Mouse (Mus musculus) embryonic fibroblast, embryonic 13.5 days (primary cell): ENCODE measurements around the gene Nup107. TPM values are rescaled to one million over a fixed set of nuclear protein-coding genes. Genes with fewer than 3 reads are reported as not detected.

Experiments used
- H3K27ac ChIP-seq: 2 replicates; pipeline ENCODE4 v1.5.1; 2012; ENCODE audit warnings: low read length, control low read depth, inconsistent platforms; ENCODE audit not compliant: insufficient read depth
- H3K4me1 ChIP-seq: 2 replicates; pipeline ENCODE4 v1.6.1; 2011; ENCODE audit warnings: low read length; ENCODE audit not compliant: control insufficient read depth, insufficient read depth
- H3K4me3 ChIP-seq: 2 replicates; pipeline ENCODE4 v1.5.1; 2011; ENCODE audit warnings: mild to moderate bottlenecking, control low read depth, low read length; ENCODE audit not compliant: insufficient read depth
- CTCF ChIP-seq: IDR thresholded peaks from 2 replicates; pipeline ENCODE4 v1.5.1; 2011; ENCODE audit warnings: mild to moderate bottlenecking, control low read depth, low read length, moderate library complexity, borderline replicate concordance; ENCODE audit not compliant: insufficient read depth
- POLR2A ChIP-seq: IDR thresholded peaks from 2 replicates; pipeline ENCODE4 v1.6.1; 2011; ENCODE audit warnings: low read depth, mild to moderate bottlenecking, control low read depth, low read length, moderate library complexity
- polyA plus RNA-seq: library from polyadenylated mRNA; stranded (reverse); fragments of >200 nt; gene quantifications from 2 replicates; pipeline ENCODE4 v1.2.4, GENCODE M21; 2011; ENCODE audit warnings: low read depth; ENCODE audit not compliant: missing spikeins, insufficient read length

Gene Nup107
- polyA plus RNA-seq, 1 experiment = 70.3 TPM

- peak overlapping the region; percentile 84 for H3K4me3 ChIP-seq
- TF ChIP-seq POLR2A (no peak), CTCF (no peak)
These were observed 1.4 kb downstream of the Nup107 start for GRCm38 (mm10) chr10:117791171-117791470.

DNA sequence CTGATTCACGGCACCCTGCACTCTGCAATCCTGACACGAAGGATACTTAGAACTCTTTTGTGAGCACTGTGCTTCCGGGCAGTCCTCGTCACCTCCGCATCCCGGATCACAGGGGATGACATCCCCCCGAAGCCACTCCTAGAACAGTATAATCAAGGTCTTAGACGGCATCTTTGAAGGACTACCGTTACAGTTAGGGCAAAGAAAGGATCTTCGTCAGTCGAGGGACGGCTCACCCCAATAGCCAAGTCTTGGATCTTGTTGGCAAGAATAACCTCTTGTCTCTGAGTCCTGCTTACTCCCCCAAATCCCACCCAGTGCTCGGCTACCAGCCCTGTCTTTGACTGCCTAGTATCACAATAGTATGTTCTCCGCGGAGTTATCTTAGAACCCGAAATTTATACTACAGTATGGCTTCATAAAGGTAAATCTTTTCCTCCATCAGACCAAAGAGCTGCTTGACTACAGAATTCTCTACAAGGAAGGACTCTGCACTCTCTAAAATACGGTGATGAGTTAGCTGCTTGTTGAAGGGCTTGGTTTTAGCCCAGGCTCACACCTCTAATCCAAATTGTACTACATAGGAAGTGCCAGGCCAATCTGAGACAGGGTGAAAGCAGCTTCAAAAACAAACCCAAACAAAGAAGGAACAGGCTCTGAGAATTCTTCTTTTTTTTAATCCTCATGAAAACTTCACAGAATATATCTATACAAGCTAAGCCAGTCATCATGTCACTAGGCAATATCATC is 1.9 kb downstream of the Nup107 start:
- H3K4me1 ChIP-seq = peaks cover 10% of the 10 kb centered on the region
- no peak for TF ChIP-seq CTCF
- TF ChIP-seq POLR2A = no peak
- H3K27ac ChIP-seq = no peak overlapping the region
- peak overlapping the region; percentile 84 for H3K4me3 ChIP-seq

More at GRCm38 (mm10) chr10:117791171-117791470, 1.4 kb downstream of the Nup107 start:
- H3K27ac ChIP-seq = no peak overlapping the region
- H3K4me1 ChIP-seq = peaks cover 10% of the 10 kb centered on the region

DNA sequence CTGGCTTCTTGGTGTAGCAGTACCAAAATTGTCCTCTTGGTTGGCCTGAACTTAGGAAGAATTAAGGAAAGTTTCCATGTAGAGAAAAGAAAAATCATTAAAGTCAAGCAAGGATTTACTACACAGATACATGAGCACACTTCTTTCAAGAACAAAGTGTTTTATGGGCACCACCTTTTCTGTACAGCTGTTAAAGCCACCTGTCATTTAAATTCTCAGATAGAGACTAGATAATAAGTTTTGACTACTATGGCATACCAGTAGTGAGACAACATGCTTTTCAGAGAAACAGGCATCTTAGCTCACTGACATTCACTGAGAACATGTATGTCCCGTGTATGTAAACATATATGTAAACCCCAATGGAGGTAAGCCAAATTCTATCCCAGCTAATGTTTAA is 2.5 kb downstream of the Nup107 start:
- Histone ChIP-seq H3K4me1 (peaks cover 10% of the 10 kb centered on the region), H3K4me3 (no peak overlapping the region), H3K27ac (no peak overlapping the region)
- TF ChIP-seq CTCF (no peak), POLR2A (no peak)

- Histone ChIP-seq H3K27ac (no peak overlapping the region), H3K4me3 (no peak overlapping the region), H3K4me1 (no peaks in the 10 kb centered on the region)
- TF ChIP-seq CTCF = no peak
- no peak for TF ChIP-seq POLR2A
These were observed 7.9 kb downstream of the Nup107 start for GRCm38 (mm10) chr10:117784646-117785045.

DNA sequence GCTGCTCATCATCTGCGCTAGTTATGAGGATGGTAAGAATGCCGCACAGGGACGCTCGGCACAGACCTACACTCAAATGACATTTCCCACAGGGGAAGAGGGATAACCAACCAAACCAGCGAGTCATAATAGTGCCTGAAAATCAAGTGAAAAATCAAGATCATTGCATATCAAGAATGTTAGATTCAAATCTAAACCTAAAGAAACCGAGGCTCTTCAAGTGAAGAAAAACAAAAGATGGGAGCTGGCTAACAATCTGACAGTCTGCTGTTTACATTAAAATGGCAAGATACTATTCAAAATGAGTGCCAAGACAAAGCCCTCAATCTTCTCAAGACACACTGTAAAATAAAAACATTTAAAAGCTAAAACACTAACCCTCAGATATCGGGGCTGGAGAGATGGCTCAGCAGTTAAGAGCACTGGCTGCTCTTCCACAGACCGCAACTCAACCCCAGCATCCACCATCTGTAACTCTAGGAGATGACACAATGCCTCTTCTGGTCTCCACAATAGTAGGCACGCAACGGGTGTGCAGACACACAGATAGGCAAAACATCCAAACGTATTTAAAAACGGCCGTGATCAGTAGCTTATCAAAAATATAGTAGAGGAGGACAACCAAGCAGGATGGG is 8.6 kb downstream of the Nup107 start:
- Histone ChIP-seq H3K27ac (no peak overlapping the region), H3K4me3 (no peak overlapping the region), H3K4me1 (no peaks in the 10 kb centered on the region)
- TF ChIP-seq POLR2A (no peak), CTCF (no peak)

DNA sequence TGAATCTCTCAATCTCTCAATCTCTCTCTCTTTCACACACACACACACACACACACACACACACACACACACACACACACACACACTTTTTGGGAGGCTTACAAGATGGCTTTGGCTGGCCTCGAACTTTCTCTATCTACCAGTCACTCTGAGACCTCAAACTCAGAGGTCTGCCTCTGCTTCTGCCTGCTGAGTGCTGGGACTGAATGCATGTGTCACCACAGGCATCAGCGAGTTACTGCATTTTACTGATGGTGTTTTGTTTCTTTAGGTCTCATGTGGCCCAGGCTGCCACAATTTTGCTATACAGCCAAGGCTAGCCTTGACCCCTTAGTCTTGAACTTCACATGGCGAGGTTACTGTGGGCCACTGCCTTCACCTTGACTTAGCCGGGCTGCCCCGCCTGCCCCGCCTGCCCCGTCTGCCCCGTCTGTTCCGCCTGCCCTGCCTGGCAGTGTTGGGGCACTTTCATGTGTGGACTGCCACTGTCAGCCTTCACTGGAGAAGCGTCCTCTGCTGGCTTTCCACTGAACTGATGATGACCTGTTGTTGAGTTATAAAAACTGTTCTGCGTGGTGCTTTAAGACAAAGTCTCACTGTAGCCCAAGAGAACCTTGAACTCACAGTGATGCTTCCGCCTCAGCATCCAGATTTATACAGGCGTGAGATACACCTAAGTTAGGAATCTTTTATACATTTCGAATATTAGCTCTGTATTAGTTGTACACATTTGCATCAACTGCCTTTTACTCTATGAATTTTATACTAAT is 9.8 kb downstream of the Nup107 start:
- H3K4me3 ChIP-seq = no peak overlapping the region
- TF ChIP-seq POLR2A (no peak), CTCF (no peak)
- H3K27ac ChIP-seq = no peak overlapping the region
- no peaks in the 10 kb centered on the region for H3K4me1 ChIP-seq

DNA sequence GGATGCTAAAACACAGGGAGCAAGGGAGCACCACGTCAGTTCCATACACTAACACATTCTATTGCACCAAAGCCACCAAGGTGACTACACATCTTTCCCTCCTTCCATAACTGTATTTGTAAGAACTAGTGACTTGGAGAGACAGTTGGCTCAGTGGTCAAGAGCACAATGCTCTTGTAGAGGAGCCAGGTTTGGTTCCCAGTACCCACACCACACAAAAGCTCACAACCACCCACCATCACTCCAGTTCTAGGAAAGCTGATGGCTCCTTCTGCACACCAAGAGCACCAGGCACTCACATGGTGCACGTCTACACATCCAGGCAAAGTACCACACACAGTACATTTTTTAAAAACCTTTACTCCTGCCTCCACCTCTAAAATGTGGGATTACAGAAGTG is 10.4 kb downstream of the Nup107 start:
- no peak for TF ChIP-seq POLR2A
- no peak for TF ChIP-seq CTCF
- no peak overlapping the region for H3K27ac ChIP-seq
- H3K4me1 ChIP-seq = no peaks in the 10 kb centered on the region
- no peak overlapping the region for H3K4me3 ChIP-seq

DNA sequence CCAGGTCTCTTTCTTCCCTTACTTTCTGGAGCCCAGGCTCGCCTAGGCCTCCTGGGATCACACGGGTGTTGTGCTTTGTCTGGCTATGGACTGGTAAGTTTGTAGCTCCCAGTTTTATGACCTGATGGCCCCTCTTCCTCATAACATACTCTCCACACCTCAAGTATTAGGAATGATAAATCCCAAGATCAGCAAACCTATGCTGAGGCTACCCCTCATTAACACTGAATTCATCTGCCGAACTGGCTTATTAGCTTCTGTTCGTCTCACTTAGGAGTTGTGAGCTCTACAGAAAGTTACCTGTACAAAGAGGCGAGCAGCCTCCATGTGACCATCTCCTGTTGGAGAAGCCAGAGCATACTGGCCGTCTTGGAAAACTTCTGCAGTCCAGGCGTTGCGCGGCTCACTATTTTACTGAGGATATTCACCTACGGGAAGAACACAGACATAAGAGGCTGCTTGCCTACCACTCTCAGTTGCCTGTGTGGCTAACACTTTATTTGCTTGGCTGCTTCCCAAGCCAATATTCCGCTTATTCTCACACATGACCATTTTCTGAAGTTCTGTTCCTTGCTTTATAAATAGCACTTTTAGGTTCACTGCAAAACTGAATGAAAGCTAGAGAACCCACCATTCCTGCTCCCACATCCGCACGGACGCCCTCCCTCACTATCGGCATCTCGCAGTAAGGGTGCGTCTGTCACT is 11.3 kb downstream of the Nup107 start:
- Histone ChIP-seq H3K27ac (no peak overlapping the region), H3K4me1 (no peaks in the 10 kb centered on the region), H3K4me3 (no peak overlapping the region)
- TF ChIP-seq CTCF (no peak), POLR2A (no peak)

DNA sequence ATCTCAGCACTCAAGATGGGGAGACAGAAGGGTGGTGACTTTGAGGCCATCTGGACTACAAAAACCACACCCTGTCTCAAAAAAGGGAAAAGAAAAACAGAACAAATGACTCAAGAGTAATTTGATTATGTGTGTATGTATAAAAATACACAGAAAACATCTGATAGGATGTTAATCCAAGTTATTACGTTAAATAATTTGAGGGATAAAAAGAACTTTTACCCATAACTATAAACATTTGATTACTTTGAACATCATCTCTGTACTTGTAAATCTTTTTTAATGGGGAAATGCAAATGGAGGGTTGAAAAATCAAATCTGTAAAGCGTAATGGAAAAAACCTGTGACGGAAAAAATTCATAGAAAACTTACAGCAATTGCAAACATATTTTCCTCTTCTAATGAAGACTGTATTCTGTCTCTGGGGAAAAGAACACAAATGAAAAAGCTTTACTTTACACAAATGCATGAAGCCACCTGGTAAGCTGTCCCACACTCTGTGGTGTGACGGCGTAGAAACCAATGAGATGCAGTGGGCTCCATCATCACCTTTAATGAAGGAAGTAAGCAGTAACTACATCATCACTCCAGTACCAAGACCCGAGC is 12.1 kb downstream of the Nup107 start:
- H3K4me3 ChIP-seq = no peak overlapping the region
- H3K4me1 ChIP-seq = no peaks in the 10 kb centered on the region
- no peak for TF ChIP-seq POLR2A
- no peak for TF ChIP-seq CTCF
- H3K27ac ChIP-seq = no peak overlapping the region
